Mouse (Mus musculus) midbrain, postnatal 0 days (tissue): ENCODE results near the gene Fggy. TPM values are rescaled to one million over a fixed set of nuclear protein-coding genes. Genes with fewer than 3 reads are reported as not detected.
A peak's percentile ranks its signal among the peaks of the same experiment; 100 is the strongest.

ENCODE experiments used
- ATAC-seq: fragments of 200-750 bp; cut with Nextera tagmentation; 2 replicates; pipeline ENCODE4 v1.8.0; 2017; ENCODE audit warnings: moderate number of reproducible peaks, mild to moderate bottlenecking, moderate TSS enrichment, moderate library complexity; ENCODE audit not compliant: low FRiP score
- DNase-seq: peaks from one replicate; pipeline ENCODE4 v3.0.0-alpha.2; 2015; ENCODE audit warnings: low spot score
- H3K27ac ChIP-seq: fragments of 300-500 bp; sonication (generic); 2 replicates; pipeline ENCODE4 v1.5.1; 2014; ENCODE audit warnings: low read depth, mild to moderate bottlenecking, low read length, mixed read lengths
- H3K27me3 ChIP-seq: fragments of 300-500 bp; sonication (generic); 2 replicates; pipeline ENCODE4 v1.6.1; 2014; ENCODE audit warnings: low read length, control low read depth, mixed read lengths; ENCODE audit not compliant: insufficient read depth
- H3K36me3 ChIP-seq: fragments of 300-500 bp; sonication (generic); 2 replicates; pipeline ENCODE4 v1.6.1; 2014; ENCODE audit warnings: low read length, control low read depth, mixed read lengths; ENCODE audit not compliant: insufficient read depth
- H3K4me1 ChIP-seq: fragments of 300-500 bp; sonication (generic); 2 replicates; pipeline ENCODE4 v1.6.1; 2014; ENCODE audit warnings: mild to moderate bottlenecking, control low read depth, antibody characterized with exemption, low read length, mixed read lengths; ENCODE audit not compliant: insufficient read depth
- H3K4me2 ChIP-seq: fragments of 300-500 bp; sonication (generic); 2 replicates; pipeline ENCODE4 v1.6.1; 2014; ENCODE audit warnings: low read depth, mild to moderate bottlenecking, low read length, mixed read lengths; ENCODE audit not compliant: poor library complexity, severe bottlenecking
- H3K4me3 ChIP-seq: fragments of 300-500 bp; sonication (generic); 2 replicates; pipeline ENCODE4 v1.5.1; 2014; ENCODE audit warnings: low read depth, mild to moderate bottlenecking, low read length, moderate library complexity
- H3K9ac ChIP-seq: fragments of 300-500 bp; sonication (generic); replicated peaks from 2 replicates; pipeline ENCODE4 v1.6.1; 2014; ENCODE audit warnings: mild to moderate bottlenecking, low read length, moderate library complexity, mixed read lengths; ENCODE audit not compliant: poor library complexity, severe bottlenecking
- H3K9me3 ChIP-seq: fragments of 300-500 bp; sonication (generic); 2 replicates; pipeline ENCODE4 v1.6.1; 2016; ENCODE audit warnings: low read length, control low read depth
- CTCF ChIP-seq: IDR thresholded peaks from 2 replicates; pipeline ENCODE4 v1.5.1; 2016; ENCODE audit warnings: antibody characterized with exemption, mild to moderate bottlenecking
- whole genome bisulfite sequencing: fragments of 180-500 bp; shearing (Covaris S2); extraction: QIAGEN DNeasy Blood & Tissue Kit; methylation state at CpG from one replicate; pipeline ENCODE4 v1.1.7; 2014; 5-methylcytosine and 5-hydroxymethylcytosine counted together
- polyA plus RNA-seq: library from polyadenylated mRNA; unstranded; fragments of >200 nt; fragmentation: Nextera tagmentation; extraction: Ambion mirVana; gene quantifications from 2 replicates; pipeline ENCODE4 v1.2.1, GENCODE M21; 2015
- total RNA-seq: library from RNA; depleted of rRNA; stranded (reverse); fragments of >200 nt; gene quantifications from 2 replicates; pipeline ENCODE4 v1.2.3, GENCODE M21; 2014

Gene Fggy
- total and polyA plus RNA-seq, 2 experiments from 2014 or later: 5.8 to 6.2 TPM

DNA sequence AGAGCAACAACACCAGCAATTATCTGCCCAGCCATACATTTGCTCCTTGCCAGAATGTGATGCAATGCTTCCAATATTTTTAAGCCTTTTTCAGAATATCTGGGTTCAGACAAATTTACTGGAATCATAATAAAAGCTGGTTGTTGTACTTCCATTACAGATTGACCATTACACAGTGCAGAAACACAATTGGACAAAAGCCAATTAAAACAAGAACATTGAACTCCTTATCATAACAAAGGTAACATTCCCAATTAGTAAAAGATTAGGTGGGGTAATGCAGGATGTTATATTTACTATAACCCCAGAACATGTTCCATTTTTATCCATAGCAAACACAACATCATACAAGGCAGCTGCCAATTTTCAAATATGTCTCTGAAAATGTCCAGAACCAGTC is 396.0 kb downstream of the Fggy start:
- ATAC-seq (no peak), DNase-seq (no peak)
- H3K9ac ChIP-seq: no peak overlapping the region
- H3K36me3 ChIP-seq: no peaks in the 10 kb centered on the region
- H3K4me1 ChIP-seq: no peaks in the 10 kb centered on the region
- H3K4me3 ChIP-seq: no peak overlapping the region
- H3K9me3 ChIP-seq: no peaks in the 10 kb centered on the region
- no peak for TF ChIP-seq CTCF
- H3K27me3 ChIP-seq: no peaks in the 10 kb centered on the region
- H3K4me2 ChIP-seq: no peak overlapping the region
- no peak overlapping the region for H3K27ac ChIP-seq

DNA sequence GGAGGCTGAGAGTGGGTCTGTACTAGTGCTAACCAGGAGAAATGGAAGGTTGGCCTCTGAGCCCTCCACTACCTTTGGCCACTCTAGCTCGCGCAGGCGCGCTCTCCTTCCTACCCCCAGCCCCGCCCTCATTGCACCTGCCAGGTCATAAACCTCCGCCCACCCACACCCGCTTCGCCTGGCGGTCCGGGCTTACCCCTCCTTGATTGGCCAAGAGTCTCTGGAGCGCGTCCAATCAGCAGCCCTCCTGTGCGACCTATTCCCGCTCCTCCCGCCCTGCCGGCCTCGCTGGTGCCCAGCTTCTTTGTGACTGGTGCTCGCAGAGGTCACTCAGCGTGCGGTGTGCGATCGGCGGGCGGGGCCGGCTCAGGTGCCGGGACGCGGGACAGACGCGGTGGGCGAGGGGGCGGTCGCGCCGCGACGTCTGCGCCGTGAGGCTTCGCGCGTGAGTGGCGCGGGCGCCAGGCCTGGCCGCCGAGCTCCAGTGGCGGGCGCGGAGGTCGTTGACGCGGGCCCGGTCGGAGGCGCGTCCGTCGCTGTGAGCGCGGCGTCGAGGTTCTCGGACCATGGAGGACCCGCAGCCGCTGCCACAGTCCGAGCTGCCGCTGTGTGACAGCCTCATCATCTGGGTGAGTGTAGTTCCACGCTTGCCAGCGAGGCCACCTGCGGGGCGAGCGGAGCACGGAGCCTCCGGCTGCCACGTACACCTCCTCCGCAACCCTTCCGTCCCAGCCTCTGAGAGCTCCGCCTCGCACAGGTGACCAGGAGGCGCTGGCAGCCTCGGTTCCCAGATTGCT is 409.8 kb downstream of the Fggy start, which contains the start of gene Hook1:
TSS of gene Hook1 (plus strand) at position 313 of the 797 bp plus-strand sequence.
- H3K9me3 ChIP-seq: no peaks in the 10 kb centered on the region
- peak within 1 kb of the TSS; percentile 82 for H3K4me3 ChIP-seq
- H3K27me3 ChIP-seq: no peaks in the 10 kb centered on the region
- peak within 1 kb of the TSS; percentile 80 for H3K27ac ChIP-seq
- H3K4me1 ChIP-seq: peaks cover 5% of the 10 kb centered on the region; the same call in 1 of the 2 replicates
- H3K9ac ChIP-seq: peak within 1 kb of the TSS; percentile 76
- under 1% methylated on average over 74 of the region's 82 CpGs for WGBS
- peak; percentile 17; the same call in 1 of the 2 replicates for TF ChIP-seq CTCF
- DNase-seq: peak; percentile 98
- peak within 1 kb of the TSS; percentile 61 for H3K4me2 ChIP-seq
- peak; percentile 99 for ATAC-seq
- H3K36me3 ChIP-seq: no peaks in the 10 kb centered on the region
